Mouse (Mus musculus): ENCODE results near the gene Npepps.

- TF ChIP-seq POLR2A (IDR thresholded peaks at IDR 0.05; ENCODE audit: low read depth, low read length) (no peak), CTCF (conservative IDR thresholded peaks at IDR 0.05; ENCODE audit: insufficient read depth, insufficient read length, low read depth, low read length) (no peak)
Measured at GRCm38 (mm10) chr11:97192621-97192951, 87.9 kb downstream of the Npepps start.
